Mouse (Mus musculus) kidney, postnatal 0 days (tissue): Measurements from ENCODE around the gene Tinf2. TPM values are rescaled to one million over a fixed set of nuclear protein-coding genes. Genes with fewer than 3 reads are reported as not detected.

Experiments
- ATAC-seq: fragments of 200-750 bp; cut with Nextera tagmentation; replicated peaks from 2 replicates; pipeline ENCODE4 v1.8.0; 2017; ENCODE audit warnings: low read depth, moderate number of reproducible peaks, moderate TSS enrichment, moderate library complexity; ENCODE audit not compliant: low FRiP score
- DNase-seq: peaks from one replicate; pipeline ENCODE4 v3.0.0-alpha.2; 2016; ENCODE audit warnings: low spot score
- H3K27ac ChIP-seq: fragments of 300-500 bp; sonication (generic); 2 replicates; pipeline ENCODE4 v1.5.1; 2014; ENCODE audit warnings: mild to moderate bottlenecking
- H3K27me3 ChIP-seq: fragments of 300-500 bp; sonication (generic); 2 replicates; pipeline ENCODE4 v1.6.1; 2014; ENCODE audit warnings: low read length, mixed read lengths; ENCODE audit not compliant: insufficient read depth
- H3K36me3 ChIP-seq: fragments of 300-500 bp; sonication (generic); 2 replicates; pipeline ENCODE4 v1.6.1; 2014; ENCODE audit warnings: low read length, mixed read lengths; ENCODE audit not compliant: insufficient read depth
- H3K4me1 ChIP-seq: fragments of 300-500 bp; sonication (generic); replicated peaks from 2 replicates; pipeline ENCODE4 v1.6.1; 2014; ENCODE audit warnings: antibody characterized with exemption, low read length, mixed read lengths; ENCODE audit not compliant: insufficient read depth
- H3K4me2 ChIP-seq: fragments of 300-500 bp; sonication (generic); 2 replicates; pipeline ENCODE4 v1.6.1; 2014; ENCODE audit warnings: mild to moderate bottlenecking, low read length, moderate library complexity, mixed read lengths
- H3K4me3 ChIP-seq: fragments of 300-500 bp; sonication (generic); replicated peaks from 2 replicates; pipeline ENCODE4 v1.5.1; 2014; ENCODE audit warnings: low read depth, low read length
- H3K9ac ChIP-seq: fragments of 300-500 bp; sonication (generic); 2 replicates; pipeline ENCODE4 v1.6.1; 2014; ENCODE audit warnings: low read depth, low read length
- H3K9me3 ChIP-seq: fragments of 300-500 bp; sonication (generic); replicated peaks from 2 replicates; pipeline ENCODE4 v1.6.1; 2016; ENCODE audit warnings: low read length, inconsistent platforms, mixed read lengths
- CTCF ChIP-seq: IDR thresholded peaks from 2 replicates; pipeline ENCODE4 v1.5.1; 2016; ENCODE audit warnings: antibody characterized with exemption, low read depth, mild to moderate bottlenecking, moderate library complexity
- WGBS: fragments of 180-500 bp; shearing (Covaris S2); extraction: QIAGEN DNeasy Blood & Tissue Kit; methylation state at CpG from one replicate; pipeline ENCODE4 v1.1.7; 2014; 5-methylcytosine and 5-hydroxymethylcytosine counted together
- polyA plus RNA-seq: library from polyadenylated mRNA; unstranded; fragments of >200 nt; fragmentation: Nextera tagmentation; extraction: Ambion mirVana; gene quantifications from 2 replicates; pipeline ENCODE4 v1.2.1, GENCODE M21; 2015

Tinf2 gene
- polyA plus RNA-seq, 1 experiment from 2014 or later, result 24.6 TPM

GRCm38 (mm10) chr14:55644261-55644888, 37.2 kb downstream of the Tinf2 start:
- no peak for TF ChIP-seq CTCF

DNA sequence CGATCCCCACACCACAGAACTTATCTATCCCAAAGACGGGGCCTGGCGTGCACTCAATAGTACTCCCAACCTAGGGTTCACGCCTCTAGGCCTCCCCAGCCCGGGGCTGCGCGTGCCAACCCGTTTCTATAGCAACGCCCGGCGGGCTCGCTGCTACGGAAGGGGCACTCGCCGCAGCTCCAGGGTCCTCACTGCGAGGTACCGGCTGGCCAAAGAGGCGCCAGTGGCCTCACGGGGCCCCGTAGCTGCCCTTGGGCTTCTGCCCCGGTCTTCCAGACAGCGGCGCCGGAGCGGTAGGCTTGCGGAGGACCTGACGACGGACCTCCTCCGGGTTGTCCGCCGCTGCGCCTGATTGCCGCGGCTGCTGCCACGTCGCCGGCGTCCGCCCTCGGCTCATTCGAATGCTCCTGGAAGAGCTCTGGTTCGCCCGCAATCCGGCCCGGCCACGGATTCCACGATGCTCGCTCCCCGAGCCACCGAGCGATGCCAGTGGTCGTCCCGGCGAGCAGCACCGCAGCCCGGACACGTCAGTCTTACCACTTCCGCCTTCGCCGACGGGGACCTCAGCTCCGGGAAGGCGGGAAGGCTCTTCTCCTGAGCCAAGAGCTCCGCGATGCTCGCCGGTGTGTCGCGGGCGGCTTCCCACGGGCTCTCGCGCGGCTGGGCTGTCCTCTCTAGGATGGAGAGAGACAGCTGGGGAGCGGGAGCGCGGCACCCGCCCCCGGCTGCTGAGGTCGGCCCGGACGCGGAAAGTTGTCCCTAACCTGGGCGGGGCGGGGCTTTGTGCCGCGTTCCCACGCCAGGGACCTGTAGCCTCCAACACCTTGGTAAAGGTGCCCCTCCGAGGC, 38.3 kb downstream of the Tinf2 start, which contains the start of gene Tm9sf1:
Tm9sf1 (minus strand) TSS at position 747 of the 848 bp plus-strand sequence.
- no peak for TF ChIP-seq CTCF
- H3K9ac ChIP-seq, result peak within 1 kb of the TSS; percentile 93
- peak within 1 kb of the TSS; percentile 72 for H3K4me3 ChIP-seq
- peaks cover 7% of the 10 kb centered on the region for H3K4me1 ChIP-seq
- no peaks in the 10 kb centered on the region for H3K27me3 ChIP-seq
- H3K27ac ChIP-seq, result peak within 1 kb of the TSS; percentile 96
- peak; percentile 86 for ATAC-seq
- DNase-seq, result peak; percentile 87
- peak within 1 kb of the TSS; percentile 81 for H3K4me2 ChIP-seq
- peaks cover 31% of the 10 kb centered on the region; the same call in 1 of the 2 replicates for H3K36me3 ChIP-seq
- WGBS, result under 1% methylated on average over 84 of the region's 89 CpGs
- H3K9me3 ChIP-seq, result no peaks in the 10 kb centered on the region

More at GRCm38 (mm10) chr14:55644261-55644888, 37.2 kb downstream of the Tinf2 start:
- H3K4me2 ChIP-seq, result peak overlapping the region; percentile 81
- no peaks in the 10 kb centered on the region for H3K9me3 ChIP-seq
- peak overlapping the region; percentile 72 for H3K4me3 ChIP-seq
- H3K4me1 ChIP-seq, result peaks cover 7% of the 10 kb centered on the region
- ATAC-seq, result no peak
- H3K9ac ChIP-seq, result peak overlapping the region; percentile 93
- no peaks in the 10 kb centered on the region for H3K27me3 ChIP-seq
- peak; percentile 68 for DNase-seq
- H3K36me3 ChIP-seq, result peaks cover 21% of the 10 kb centered on the region; the same call in 1 of the 2 replicates
- 11% methylated on average over 17 of the region's 17 CpGs for WGBS
- H3K27ac ChIP-seq, result peak overlapping the region; percentile 96

DNA sequence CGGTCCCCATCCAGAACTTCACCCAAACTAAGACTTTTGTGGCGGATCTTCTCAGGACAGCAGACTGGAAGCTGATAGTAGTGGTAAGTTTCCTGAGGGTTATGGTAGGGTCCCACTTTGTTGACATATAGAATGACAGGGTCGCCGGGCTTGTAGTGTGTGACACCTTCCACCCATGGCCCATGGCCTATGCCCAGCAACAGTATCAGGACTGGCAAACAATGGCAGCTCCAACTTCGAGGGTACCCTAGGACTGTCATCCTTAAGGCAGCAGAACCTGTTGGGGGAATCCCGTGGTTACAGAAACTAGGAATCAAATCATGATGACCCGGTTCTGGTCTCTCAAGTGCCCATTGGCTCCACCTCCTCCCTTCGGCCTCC, 39.0 kb downstream of the Tinf2 start:
- TF ChIP-seq CTCF, result no peak
- 19% methylated on average over 8 of the region's 8 CpGs for WGBS

DNA sequence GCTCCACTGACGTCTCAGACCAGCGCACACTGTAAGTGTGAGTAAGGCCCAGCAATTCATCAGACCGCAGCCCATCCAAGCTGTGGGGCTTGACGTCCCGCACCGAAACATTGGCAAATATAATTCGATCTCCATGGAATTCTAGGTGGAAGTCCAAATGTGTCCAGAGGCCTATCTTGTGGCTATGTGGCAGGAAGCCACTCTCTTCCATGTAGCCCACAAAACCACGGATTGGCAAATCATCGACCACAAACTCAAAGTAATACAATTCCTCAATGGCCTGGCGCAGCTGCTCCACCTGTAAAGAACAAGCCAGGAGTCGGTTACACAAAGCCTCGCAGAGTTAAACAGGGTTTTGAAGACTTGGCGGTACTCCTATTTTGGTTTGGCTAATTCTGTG, 40.3 kb downstream of the Tinf2 start:
- no peak overlapping the region for H3K27ac ChIP-seq
- no peak for ATAC-seq
- peaks cover 7% of the 10 kb centered on the region for H3K4me1 ChIP-seq
- 95% methylated on average over 13 of the region's 13 CpGs for WGBS
- H3K9ac ChIP-seq, result no peak overlapping the region
- no peak overlapping the region for H3K4me2 ChIP-seq
- no peak for TF ChIP-seq CTCF
- peaks cover 35% of the 10 kb centered on the region; the same call in 1 of the 2 replicates for H3K36me3 ChIP-seq
- no peak overlapping the region for H3K4me3 ChIP-seq
- no peak for DNase-seq
- no peaks in the 10 kb centered on the region for H3K27me3 ChIP-seq
- H3K9me3 ChIP-seq, result no peaks in the 10 kb centered on the region

More for the DNA sequence above, 39.0 kb downstream of the Tinf2 start:
- peak overlapping the region; percentile 72 for H3K4me3 ChIP-seq
- H3K9ac ChIP-seq, result peak overlapping the region; percentile 93
- H3K27me3 ChIP-seq, result no peaks in the 10 kb centered on the region
- DNase-seq (no peak), ATAC-seq (no peak)
- peaks cover 7% of the 10 kb centered on the region for H3K4me1 ChIP-seq
- peaks cover 36% of the 10 kb centered on the region; the same call in 1 of the 2 replicates for H3K36me3 ChIP-seq
- H3K9me3 ChIP-seq, result no peaks in the 10 kb centered on the region
- peak overlapping the region; percentile 81 for H3K4me2 ChIP-seq
- peak overlapping the region; percentile 96 for H3K27ac ChIP-seq

DNA sequence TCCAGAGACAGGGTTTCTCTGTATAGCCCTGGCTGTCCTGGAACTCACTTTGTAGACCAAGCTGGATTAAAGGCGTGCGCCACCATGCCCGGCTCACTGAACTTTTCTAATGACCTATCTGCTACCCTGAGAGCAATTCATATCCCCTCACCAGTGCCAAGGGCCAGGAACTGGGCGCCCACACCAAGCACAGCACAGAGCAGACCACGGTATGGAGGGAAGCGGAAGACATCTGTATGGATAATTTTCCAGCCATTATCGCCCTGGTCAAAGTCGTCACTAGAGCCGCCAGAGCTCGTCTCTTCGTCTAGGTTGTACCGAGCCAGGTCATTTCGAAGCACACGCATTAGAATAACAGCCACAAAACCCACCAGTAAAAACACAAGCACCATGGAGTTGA, 40.8 kb downstream of the Tinf2 start:
- Histone ChIP-seq H3K4me1 (peaks cover 7% of the 10 kb centered on the region), H3K27me3 (no peaks in the 10 kb centered on the region), H3K9me3 (no peaks in the 10 kb centered on the region), H3K36me3 (peaks cover 35% of the 10 kb centered on the region; the same call in 1 of the 2 replicates), H3K4me2 (no peak overlapping the region), H3K9ac (no peak overlapping the region), H3K27ac (no peak overlapping the region), H3K4me3 (no peak overlapping the region)
- TF ChIP-seq CTCF, result no peak
- DNase-seq (no peak), ATAC-seq (no peak)
- WGBS, result 97% methylated on average over 14 of the region's 14 CpGs

DNA sequence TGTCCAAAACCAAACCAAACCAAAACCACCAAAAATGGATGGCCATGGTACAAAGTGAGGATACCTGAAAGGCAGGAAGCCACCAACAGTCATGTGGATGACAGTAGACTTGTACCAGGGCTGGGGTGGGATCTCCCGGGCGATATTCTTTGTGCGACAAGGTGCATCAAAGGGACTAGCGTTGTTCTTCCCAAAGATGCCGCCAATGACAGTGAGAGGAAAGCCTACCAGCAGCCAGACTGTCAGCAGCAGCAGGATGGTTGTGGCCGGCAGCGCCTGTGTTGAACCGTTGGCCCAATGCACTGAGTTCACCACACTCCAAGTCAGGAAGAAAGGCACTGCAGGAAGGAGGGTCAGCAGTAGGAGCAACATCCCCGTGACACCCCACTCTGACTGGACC, 43.8 kb downstream of the Tinf2 start, which contains the start of gene Gm49378:
Gm49378 (minus strand) TSS at position 101 of the 400 bp plus-strand sequence.
- H3K36me3 ChIP-seq, result peaks cover 47% of the 10 kb centered on the region
- WGBS, result 95% methylated on average over 9 of the region's 9 CpGs
- no peak within 1 kb of the TSS for H3K27ac ChIP-seq
- no peak for TF ChIP-seq CTCF
- no peak for ATAC-seq
- H3K9ac ChIP-seq, result no peak within 1 kb of the TSS
- H3K4me2 ChIP-seq, result no peak within 1 kb of the TSS
- H3K4me3 ChIP-seq, result no peak within 1 kb of the TSS
- no peak for DNase-seq
- H3K27me3 ChIP-seq, result no peaks in the 10 kb centered on the region
- peaks cover 7% of the 10 kb centered on the region for H3K4me1 ChIP-seq
- H3K9me3 ChIP-seq, result no peaks in the 10 kb centered on the region
